Mouse (Mus musculus) MEL (cell line): ENCODE data around the gene Dctn1. TPM values are rescaled to one million over a fixed set of nuclear protein-coding genes. Genes with fewer than 3 reads are reported as not detected.

Experiments used
- DNase-seq: peaks from one replicate; pipeline ENCODE4 v3.0.0; 2011; ENCODE audit warnings: low read depth, low spot score
- H3K27ac ChIP-seq: 2 replicates; pipeline ENCODE4 v1.5.1; 2012; ENCODE audit warnings: low read depth, mild to moderate bottlenecking, control low read depth, low read length, moderate library complexity; ENCODE audit not compliant: control insufficient read depth
- H3K27me3 ChIP-seq, 2 experiments: fragments of 150-350 bp in 1 of 2; sonication (generic) in 1 of 2; 2 replicates each; pipeline ENCODE4 v1.6.1; 2012; ENCODE audit warnings: low read length in 2 of 2, mild to moderate bottlenecking in 2 of 2, improper control_type of control experiment in 1 of 2, moderate library complexity in 1 of 2; ENCODE audit not compliant: insufficient read depth in 2 of 2, control insufficient read depth in 1 of 2
- H3K36me3 ChIP-seq, 2 experiments: 2 replicates each; pipeline ENCODE4 v1.6.1; 2012 to 2014; ENCODE audit warnings: low read length in 2 of 2, improper control_type of control experiment in 1 of 2, inconsistent platforms in 1 of 2, mild to moderate bottlenecking in 1 of 2; ENCODE audit not compliant: insufficient read depth in 2 of 2, control insufficient read depth in 1 of 2
- H3K4me1 ChIP-seq, 2 experiments: fragments of 150-350 bp in 1 of 2; sonication (generic) in 1 of 2; 2 replicates each; pipeline ENCODE4 v1.6.1; 2012; ENCODE audit warnings: low read length in 2 of 2, improper control_type of control experiment in 1 of 2, mild to moderate bottlenecking in 1 of 2; ENCODE audit not compliant: insufficient read depth in 2 of 2, control insufficient read depth in 1 of 2
- H3K4me3 ChIP-seq, 2 experiments: fragments of 150-350 bp in 1 of 2; sonication (generic) in 1 of 2; 2 replicates each; pipeline ENCODE4 v1.5.1; 2012; ENCODE audit warnings: low read depth in 2 of 2, low read length in 2 of 2, mild to moderate bottlenecking in 2 of 2, moderate library complexity in 2 of 2, control low read depth in 1 of 2, improper control_type of control experiment in 1 of 2; ENCODE audit not compliant: control insufficient read depth in 1 of 2, insufficient read depth in 1 of 2
- H3K79me2 ChIP-seq: 2 replicates; pipeline ENCODE4 v1.6.1; 2012; ENCODE audit warnings: mild to moderate bottlenecking, low read length, moderate library complexity; ENCODE audit not compliant: control insufficient read depth, poor library complexity, insufficient read depth
- H3K9ac ChIP-seq: 2 replicates; pipeline ENCODE4 v1.6.1; 2012; ENCODE audit warnings: low read depth, mild to moderate bottlenecking, control low read depth, low read length, moderate library complexity; ENCODE audit not compliant: control insufficient read depth, poor library complexity, severe bottlenecking
- H3K9me3 ChIP-seq: fragments of 150-350 bp; sonication (generic); replicated peaks from 2 replicates; pipeline ENCODE4 v1.6.1; 2012; ENCODE audit warnings: mild to moderate bottlenecking, low read length, improper control_type of control experiment, moderate library complexity; ENCODE audit not compliant: insufficient read depth
- CHD1 ChIP-seq: IDR thresholded peaks from 2 replicates; pipeline ENCODE4 v1.6.1; 2012; ENCODE audit warnings: low read depth, mild to moderate bottlenecking, inconsistent platforms, low read length, improper control_type of control experiment
- CHD2 ChIP-seq: IDR thresholded peaks from 2 replicates; pipeline ENCODE4 v1.6.1; 2011; ENCODE audit warnings: low read length, improper control_type of control experiment
- CTCF ChIP-seq, 3 experiments: IDR thresholded peaks in 2 of 3; conservative IDR thresholded peaks in 1 of 3; 2 replicates each; pipeline ENCODE4 v1.5.1; 2011 to 2012; ENCODE audit warnings: low read length in 3 of 3, low read depth in 2 of 3, mild to moderate bottlenecking in 2 of 3, improper control_type of control experiment in 1 of 3, inconsistent platforms in 1 of 3, mixed read lengths in 1 of 3, moderate library complexity in 1 of 3; ENCODE audit not compliant: control insufficient read depth in 1 of 3, insufficient read depth in 1 of 3, poor library complexity in 1 of 3, severe bottlenecking in 1 of 3
- ETS1 ChIP-seq: IDR thresholded peaks from 2 replicates; pipeline ENCODE4 v1.6.1; 2012; ENCODE audit warnings: low read depth, mild to moderate bottlenecking, inconsistent platforms, low read length, improper control_type of control experiment, moderate library complexity
- GABPA ChIP-seq: IDR thresholded peaks from 2 replicates; pipeline ENCODE4 v1.6.1; 2012; ENCODE audit warnings: low read depth, mild to moderate bottlenecking, inconsistent platforms, low read length, improper control_type of control experiment, moderate library complexity
- GATA1 ChIP-seq: IDR thresholded peaks from 2 replicates; pipeline ENCODE4 v1.6.1; 2011; ENCODE audit warnings: low read depth, low read length, improper control_type of control experiment
- HCFC1 ChIP-seq: IDR thresholded peaks from 2 replicates; pipeline ENCODE4 v1.6.1; 2012; ENCODE audit warnings: low read depth, mild to moderate bottlenecking, inconsistent platforms, low read length, improper control_type of control experiment, moderate library complexity
- JUND ChIP-seq: IDR thresholded peaks from 2 replicates; pipeline ENCODE4 v1.6.1; 2011; ENCODE audit warnings: low read depth, mild to moderate bottlenecking, improper control_type of control experiment, low read length
- MAFK ChIP-seq: IDR thresholded peaks from 2 replicates; pipeline ENCODE4 v1.6.1; 2011; ENCODE audit warnings: low read depth, mild to moderate bottlenecking, low read length, improper control_type of control experiment, borderline replicate concordance
- MAX ChIP-seq: IDR thresholded peaks from 2 replicates; pipeline ENCODE4 v1.6.1; 2011; ENCODE audit warnings: low read length, improper control_type of control experiment
- NELFE ChIP-seq: IDR thresholded peaks from 2 replicates; pipeline ENCODE4 v1.6.1; 2011; ENCODE audit warnings: low read depth, low read length, improper control_type of control experiment
- POLR2A ChIP-seq, 2 experiments: IDR thresholded peaks; 2 replicates each; pipeline ENCODE4 v1.6.1; 2011 to 2012; ENCODE audit warnings: low read length in 2 of 2, mild to moderate bottlenecking in 2 of 2, control low read depth in 1 of 2, improper control_type of control experiment in 1 of 2, low read depth in 1 of 2, moderate library complexity in 1 of 2; ENCODE audit not compliant: control insufficient read depth in 1 of 2, insufficient read depth in 1 of 2, poor library complexity in 1 of 2
- POLR2AphosphoS5 ChIP-seq: IDR thresholded peaks from 2 replicates; pipeline ENCODE4 v1.6.1; 2012; ENCODE audit warnings: low read depth, borderline replicate concordance, mild to moderate bottlenecking, inconsistent platforms, low read length, moderate library complexity, mixed read lengths
- RAD21 ChIP-seq: IDR thresholded peaks from 2 replicates; pipeline ENCODE4 v1.6.1; 2011; ENCODE audit warnings: mild to moderate bottlenecking, low read depth, low read length, improper control_type of control experiment
- RCOR1 ChIP-seq: IDR thresholded peaks from 2 replicates; pipeline ENCODE4 v1.6.1; 2012; ENCODE audit warnings: low read depth, mild to moderate bottlenecking, inconsistent platforms, low read length, improper control_type of control experiment
- SIN3A ChIP-seq: IDR thresholded peaks from 2 replicates; pipeline ENCODE4 v1.6.1; 2012; ENCODE audit warnings: low read length, improper control_type of control experiment, inconsistent platforms
- SMC3 ChIP-seq: IDR thresholded peaks from 2 replicates; pipeline ENCODE4 v1.6.1; 2011; ENCODE audit warnings: low read depth, low read length, improper control_type of control experiment
- TAL1 ChIP-seq: IDR thresholded peaks from 2 replicates; pipeline ENCODE4 v1.6.1; 2012; ENCODE audit warnings: mild to moderate bottlenecking, inconsistent platforms, low read length, moderate library complexity, mixed read lengths
- TBP ChIP-seq: IDR thresholded peaks from 2 replicates; pipeline ENCODE4 v1.8.0; 2011; ENCODE audit warnings: low read depth, low read length, improper control_type of control experiment
- USF1 ChIP-seq: IDR thresholded peaks from 2 replicates; pipeline ENCODE4 v1.6.1; 2014; ENCODE audit warnings: low read depth, mild to moderate bottlenecking, inconsistent platforms, low read length, improper control_type of control experiment, moderate library complexity
- USF2 ChIP-seq, 2 experiments: IDR thresholded peaks; 2 replicates each; pipeline ENCODE4 v1.6.1; 2011 to 2012; ENCODE audit warnings: improper control_type of control experiment in 2 of 2, low read length in 2 of 2, borderline replicate concordance in 1 of 2, inconsistent platforms in 1 of 2, low read depth in 1 of 2, mild to moderate bottlenecking in 1 of 2; ENCODE audit not compliant: insufficient read depth in 1 of 2
- ZC3H11A ChIP-seq: IDR thresholded peaks from 2 replicates; pipeline ENCODE4 v1.6.1; 2012; ENCODE audit warnings: low read depth, mild to moderate bottlenecking, inconsistent platforms, low read length, improper control_type of control experiment
- ZKSCAN1 ChIP-seq: IDR thresholded peaks from 2 replicates; pipeline ENCODE4 v1.6.1; 2012; ENCODE audit warnings: low read depth, mild to moderate bottlenecking, inconsistent platforms, low read length, improper control_type of control experiment, moderate library complexity
- ZNF384 ChIP-seq: IDR thresholded peaks from 2 replicates; pipeline ENCODE4 v1.6.1; 2012; ENCODE audit warnings: low read depth, mild to moderate bottlenecking, inconsistent platforms, low read length, improper control_type of control experiment
- polyA plus RNA-seq, 2 experiments: library from polyadenylated mRNA; stranded (reverse) in 1 of 2; unstranded in 1 of 2; fragments of >175 nt in 1 of 2; fragments of >200 nt in 1 of 2; gene quantifications; 2 replicates each; pipeline versions ENCODE4 v1.2.1 to v1.2.4; 2012; ENCODE audit warnings: low replicate concordance in 2 of 2, low read depth in 1 of 2; ENCODE audit not compliant: insufficient read length in 2 of 2, insufficient read depth in 1 of 2, missing spikeins in 1 of 2
- total RNA-seq: library from RNA; depleted of rRNA; stranded (reverse); fragments of 300-350 nt; gene quantifications from 2 replicates; pipeline ENCODE4 v1.2.3, GENCODE M21; 2012

Gene Dctn1
- total and polyA plus RNA-seq, 3 experiments: 23.3 to 81.9 TPM; not detected in 1

GRCm38 (mm10) chr6:83179390-83180117 is 13.8 kb downstream of the Dctn1 start:
- H3K9ac ChIP-seq: no peak overlapping the region

GRCm38 (mm10) chr6:83180605-83181004 is 14.9 kb downstream of the Dctn1 start:
- H3K9ac ChIP-seq: no peak overlapping the region
- H3K79me2 ChIP-seq: no peaks in the 10 kb centered on the region
- no peak overlapping the region for H3K4me3 ChIP-seq
- no peak overlapping the region for H3K27ac ChIP-seq
- H3K9me3 ChIP-seq: no peaks in the 10 kb centered on the region
- DNase-seq: no peak
- no peaks in the 10 kb centered on the region for H3K27me3 ChIP-seq
- TF ChIP-seq ETS1 (no peak), POLR2AphosphoS5 (no peak), ZKSCAN1 (no peak), NELFE (no peak), SIN3A (no peak), RAD21 (no peak), JUND (no peak), TBP (no peak), USF1 (no peak), RCOR1 (no peak), CHD1 (no peak), GABPA (no peak), POLR2A (IDR thresholded peaks at IDR 0.05; ENCODE audit: control insufficient read depth in 1 of 2, insufficient read depth in 1 of 2, low read depth in 1 of 2, low read length in 2 of 2, poor library complexity in 1 of 2) (no peak), MAX (no peak), TAL1 (no peak), SMC3 (no peak), ZNF384 (no peak), ZC3H11A (no peak)
- peaks cover 0 to 5% of the 10 kb centered on the region in 2 experiments; a peak in 1 of 4 replicates for H3K4me1 ChIP-seq
- no peaks in the 10 kb centered on the region; a peak in 1 of 4 replicates for H3K36me3 ChIP-seq

More at GRCm38 (mm10) chr6:83179390-83180117, 13.8 kb downstream of the Dctn1 start:
- Histone ChIP-seq H3K4me1 (peaks cover 0 to 5% of the 10 kb centered on the region in 2 experiments; a peak in 1 of 4 replicates), H3K79me2 (no peaks in the 10 kb centered on the region), H3K36me3 (no peaks in the 10 kb centered on the region; a peak in 1 of 4 replicates), H3K9me3 (no peaks in the 10 kb centered on the region), H3K27ac (no peak overlapping the region), H3K4me3 (no peak overlapping the region), H3K27me3 (no peaks in the 10 kb centered on the region)
- no peak for DNase-seq
- TF ChIP-seq USF1 (no peak), TBP (no peak), CTCF (IDR thresholded peaks at IDR 0.05 in 2 of 3, conservative IDR thresholded peaks at IDR 0.05 in 1 of 3; ENCODE audit: control insufficient read depth in 1 of 3, insufficient read depth in 1 of 3, low read depth in 2 of 3, low read length in 3 of 3, poor library complexity in 1 of 3, severe bottlenecking in 1 of 3) (no peak), POLR2A (IDR thresholded peaks at IDR 0.05; ENCODE audit: control insufficient read depth in 1 of 2, insufficient read depth in 1 of 2, low read depth in 1 of 2, low read length in 2 of 2, poor library complexity in 1 of 2) (no peak), GATA1 (no peak), ETS1 (no peak), CHD2 (no peak), JUND (no peak), USF2 (IDR thresholded peaks at IDR 0.05; ENCODE audit: borderline replicate concordance in 1 of 2, insufficient read depth in 1 of 2, low read depth in 1 of 2, low read length in 2 of 2) (no peak), POLR2AphosphoS5 (no peak), MAFK (no peak), HCFC1 (no peak), MAX (no peak), RAD21 (no peak)
